Mouse (Mus musculus) kidney, postnatal 36 days (tissue): ENCODE results near the gene Olfr972.
"Not testable (repeated sequence)": the region's sequence is repeated elsewhere in the genome, so short reads cannot be mapped to it uniquely, and the experiment has no call there.

Source experiments
- DNase-seq, 2 experiments: peaks; one replicate each; pipeline ENCODE4 v3.0.0; 2021 to 2022; ENCODE audit warnings: mixed read lengths in 2 of 2

The Olfr972 gene

GRCm38 (mm10) chr9:39866122-39866521, at the start of gene Olfr972:
Gene Olfr972, plus strand, starts transcription at chr9:39866422.
- no peak for DNase-seq

GRCm38 (mm10) chr9:39836576-39836975, 29.6 kb upstream of the Olfr972 start, which contains the start of gene Olfr971:
Gene Olfr971, plus strand, starts transcription at chr9:39836876.
- DNase-seq: not testable (repeated sequence)

- DNase-seq: not testable (repeated sequence)
Observed at GRCm38 (mm10) chr9:39871986-39872385, 5.8 kb downstream of the Olfr972 start.

- not testable (repeated sequence) for DNase-seq
Observed at GRCm38 (mm10) chr9:39877541-39878396, 11.5 kb downstream of the Olfr972 start.

- DNase-seq: no peak
Observed at GRCm38 (mm10) chr9:39905106-39905505, 38.9 kb downstream of the Olfr972 start.

- no peak for DNase-seq
Observed at GRCm38 (mm10) chr9:39907036-39907435, 40.8 kb downstream of the Olfr972 start, which contains the start of gene Olfr229. Gene Olfr229, plus strand, starts transcription at chr9:39907336.

GRCm38 (mm10) chr9:39909939-39910338, 43.7 kb downstream of the Olfr972 start:
- no peak for DNase-seq
